Mouse (Mus musculus): ENCODE data around the gene Gm6525.

- TF ChIP-seq EP300 (IDR thresholded peaks at IDR 0.05; ENCODE audit: low read depth) (no peak), CTCF (IDR thresholded peaks at IDR 0.05; ENCODE audit: low read depth) (peak; percentile 10; the same call in 1 of the 2 replicates)
Observed at GRCm38 (mm10) chr3:84169393-84170005, 4.4 kb upstream of the Gm6525 start.
